Mouse (Mus musculus): ENCODE data around the gene Vav3. TPM values are rescaled to one million over a fixed set of nuclear protein-coding genes. Genes with fewer than 3 reads are reported as not detected.

The Vav3 gene
- polyA plus RNA-seq, 1 experiment from 2014 or later, result 27.7 TPM

- 61% methylated on average over 9 of the region's 9 CpGs for WGBS
- no peak overlapping the region for H3K27ac ChIP-seq (ENCODE audit: low read length)
Measured at GRCm38 (mm10) chr3:109368383-109369289, 28.2 kb downstream of the Vav3 start.

GRCm38 (mm10) chr3:109371576-109371975 lies 31.1 kb downstream of the Vav3 start:
- no peak overlapping the region for H3K27ac ChIP-seq (ENCODE audit: low read length)
- no peaks in the 10 kb centered on the region for H3K27me3 ChIP-seq (ENCODE audit: insufficient read depth, low read length)
- H3K4me2 ChIP-seq (replicated peaks; ENCODE audit: low read depth, low read length), result no peak overlapping the region
- no peak overlapping the region for H3K4me3 ChIP-seq (ENCODE audit: low read length)
- no peaks in the 10 kb centered on the region for H3K36me3 ChIP-seq (ENCODE audit: insufficient read depth, low read length)
- H3K9ac ChIP-seq (replicated peaks; ENCODE audit: low read length), result no peak overlapping the region
- no CpG with 5 or more reads among the region's 1 CpGs for whole genome bisulfite sequencing
- H3K9me3 ChIP-seq (ENCODE audit: low read length), result no peaks in the 10 kb centered on the region
- no peak for ATAC-seq (ENCODE audit: low FRiP score, low TSS enrichment)
- H3K4me1 ChIP-seq (ENCODE audit: insufficient read depth, low read length), result 0 out of 2 replicates have a peak, but pooled peaks cover under 1% of the 10 kb centered on the region

More at GRCm38 (mm10) chr3:109368383-109369289, 28.2 kb downstream of the Vav3 start:
- H3K9me3 ChIP-seq (ENCODE audit: low read length), result no peaks in the 10 kb centered on the region
- no peaks in the 10 kb centered on the region for H3K27me3 ChIP-seq (ENCODE audit: insufficient read depth, low read length)
- ATAC-seq (ENCODE audit: low FRiP score, low TSS enrichment), result no peak
- H3K36me3 ChIP-seq (ENCODE audit: insufficient read depth, low read length), result no peaks in the 10 kb centered on the region
- H3K4me2 ChIP-seq (replicated peaks; ENCODE audit: low read depth, low read length), result no peak overlapping the region
- no peak overlapping the region for H3K4me3 ChIP-seq (ENCODE audit: low read length)
- H3K9ac ChIP-seq (replicated peaks; ENCODE audit: low read length), result no peak overlapping the region
- H3K4me1 ChIP-seq (ENCODE audit: insufficient read depth, low read length), result 0 out of 2 replicates have a peak, but pooled peaks cover 3% of the 10 kb centered on the region

- H3K4me2 ChIP-seq (replicated peaks; ENCODE audit: low read depth, low read length), result no peak overlapping the region
- no peaks in the 10 kb centered on the region for H3K4me1 ChIP-seq (ENCODE audit: insufficient read depth, low read length)
- H3K9me3 ChIP-seq (ENCODE audit: low read length), result no peaks in the 10 kb centered on the region
- no peak overlapping the region for H3K4me3 ChIP-seq (ENCODE audit: low read length)
- 80% methylated on average over 4 of the region's 4 CpGs for WGBS
- H3K9ac ChIP-seq (replicated peaks; ENCODE audit: low read length), result no peak overlapping the region
- no peaks in the 10 kb centered on the region for H3K27me3 ChIP-seq (ENCODE audit: insufficient read depth, low read length)
- H3K36me3 ChIP-seq (ENCODE audit: insufficient read depth, low read length), result no peaks in the 10 kb centered on the region
- H3K27ac ChIP-seq (ENCODE audit: low read length), result no peak overlapping the region
- no peak for ATAC-seq (ENCODE audit: low FRiP score, low TSS enrichment)
Measured at GRCm38 (mm10) chr3:109372678-109373077, 32.2 kb downstream of the Vav3 start.

- H3K27ac ChIP-seq (ENCODE audit: low read length), result no peak overlapping the region
- H3K27me3 ChIP-seq (ENCODE audit: insufficient read depth, low read length), result no peaks in the 10 kb centered on the region
- H3K9me3 ChIP-seq (ENCODE audit: low read length), result no peaks in the 10 kb centered on the region
- no peaks in the 10 kb centered on the region for H3K4me1 ChIP-seq (ENCODE audit: insufficient read depth, low read length)
- no peaks in the 10 kb centered on the region for H3K36me3 ChIP-seq (ENCODE audit: insufficient read depth, low read length)
- 72% methylated on average over 4 of the region's 4 CpGs for WGBS
- no peak overlapping the region for H3K4me3 ChIP-seq (ENCODE audit: low read length)
- no peak overlapping the region for H3K4me2 ChIP-seq (replicated peaks; ENCODE audit: low read depth, low read length)
- H3K9ac ChIP-seq (replicated peaks; ENCODE audit: low read length), result no peak overlapping the region
- no peak for ATAC-seq (ENCODE audit: low FRiP score, low TSS enrichment)
Measured at GRCm38 (mm10) chr3:109378278-109378677, 37.8 kb downstream of the Vav3 start.

- H3K9me3 ChIP-seq (ENCODE audit: low read length), result no peaks in the 10 kb centered on the region
- ATAC-seq (ENCODE audit: low FRiP score, low TSS enrichment), result no peak
- H3K27ac ChIP-seq (ENCODE audit: low read length), result no peak overlapping the region
- 82% methylated on average over 6 of the region's 6 CpGs for WGBS
- H3K4me3 ChIP-seq (ENCODE audit: low read length), result no peak overlapping the region
- no peak overlapping the region for H3K9ac ChIP-seq (replicated peaks; ENCODE audit: low read length)
- H3K27me3 ChIP-seq (ENCODE audit: insufficient read depth, low read length), result no peaks in the 10 kb centered on the region
- H3K36me3 ChIP-seq (ENCODE audit: insufficient read depth, low read length), result no peaks in the 10 kb centered on the region
- no peak overlapping the region for H3K4me2 ChIP-seq (replicated peaks; ENCODE audit: low read depth, low read length)
- H3K4me1 ChIP-seq (ENCODE audit: insufficient read depth, low read length), result no peaks in the 10 kb centered on the region
Measured at GRCm38 (mm10) chr3:109378684-109379083, 38.2 kb downstream of the Vav3 start.

GRCm38 (mm10) chr3:109388730-109389129 lies 48.3 kb downstream of the Vav3 start:
- WGBS, result 85% methylated on average over 10 of the region's 10 CpGs
- Histone ChIP-seq H3K27ac (ENCODE audit: low read length) (no peak overlapping the region), H3K9ac (replicated peaks; ENCODE audit: low read length) (no peak overlapping the region), H3K4me3 (ENCODE audit: low read length) (no peak overlapping the region), H3K36me3 (ENCODE audit: insufficient read depth, low read length) (no peaks in the 10 kb centered on the region), H3K4me2 (replicated peaks; ENCODE audit: low read depth, low read length) (no peak overlapping the region), H3K27me3 (ENCODE audit: insufficient read depth, low read length) (no peaks in the 10 kb centered on the region), H3K9me3 (ENCODE audit: low read length) (no peaks in the 10 kb centered on the region), H3K4me1 (ENCODE audit: insufficient read depth, low read length) (0 out of 2 replicates have a peak, but pooled peaks cover 4% of the 10 kb centered on the region)
- ATAC-seq (ENCODE audit: low FRiP score, low TSS enrichment), result no peak

GRCm38 (mm10) chr3:109401527-109401926 lies 61.1 kb downstream of the Vav3 start:
- Histone ChIP-seq H3K27ac (ENCODE audit: low read length) (no peak overlapping the region), H3K4me3 (ENCODE audit: low read length) (no peak overlapping the region), H3K36me3 (ENCODE audit: insufficient read depth, low read length) (no peaks in the 10 kb centered on the region), H3K9me3 (ENCODE audit: low read length) (no peaks in the 10 kb centered on the region; the same call in 1 of the 2 replicates), H3K27me3 (ENCODE audit: insufficient read depth, low read length) (no peaks in the 10 kb centered on the region), H3K4me1 (ENCODE audit: insufficient read depth, low read length) (no peaks in the 10 kb centered on the region), H3K9ac (replicated peaks; ENCODE audit: low read length) (no peak overlapping the region), H3K4me2 (replicated peaks; ENCODE audit: low read depth, low read length) (no peak overlapping the region)
- ATAC-seq (ENCODE audit: low FRiP score, low TSS enrichment), result no peak
- 84% methylated on average over 5 of the region's 5 CpGs for WGBS

- H3K27ac ChIP-seq (ENCODE audit: low read length), result no peak overlapping the region
- H3K9me3 ChIP-seq (ENCODE audit: low read length), result 0 out of 2 replicates have a peak, but pooled peaks cover 3% of the 10 kb centered on the region
- H3K9ac ChIP-seq (replicated peaks; ENCODE audit: low read length), result no peak overlapping the region
- H3K36me3 ChIP-seq (ENCODE audit: insufficient read depth, low read length), result no peaks in the 10 kb centered on the region
- no peak overlapping the region for H3K4me3 ChIP-seq (ENCODE audit: low read length)
- no peak for ATAC-seq (ENCODE audit: low FRiP score, low TSS enrichment)
- H3K4me1 ChIP-seq (ENCODE audit: insufficient read depth, low read length), result no peaks in the 10 kb centered on the region
- no peak overlapping the region for H3K4me2 ChIP-seq (replicated peaks; ENCODE audit: low read depth, low read length)
- 79% methylated on average over 3 of the region's 3 CpGs for WGBS
- no peaks in the 10 kb centered on the region for H3K27me3 ChIP-seq (ENCODE audit: insufficient read depth, low read length)
Measured at GRCm38 (mm10) chr3:109411294-109411693, 70.8 kb downstream of the Vav3 start.

- Histone ChIP-seq H3K4me1 (ENCODE audit: insufficient read depth, low read length) (no peaks in the 10 kb centered on the region; the same call in 1 of the 2 replicates), H3K27ac (ENCODE audit: low read length) (no peak overlapping the region), H3K36me3 (ENCODE audit: insufficient read depth, low read length) (no peaks in the 10 kb centered on the region), H3K9ac (replicated peaks; ENCODE audit: low read length) (no peak overlapping the region), H3K9me3 (ENCODE audit: low read length) (no peaks in the 10 kb centered on the region), H3K4me3 (ENCODE audit: low read length) (no peak overlapping the region), H3K4me2 (replicated peaks; ENCODE audit: low read depth, low read length) (no peak overlapping the region), H3K27me3 (ENCODE audit: insufficient read depth, low read length) (no peaks in the 10 kb centered on the region)
- no peak for ATAC-seq (ENCODE audit: low FRiP score, low TSS enrichment)
- WGBS, result 65% methylated on average over 3 of the region's 3 CpGs
Measured at GRCm38 (mm10) chr3:109420403-109420802, 80.0 kb downstream of the Vav3 start.

GRCm38 (mm10) chr3:109421019-109421418 lies 80.6 kb downstream of the Vav3 start:
- H3K9ac ChIP-seq (replicated peaks; ENCODE audit: low read length), result no peak overlapping the region
- H3K27me3 ChIP-seq (ENCODE audit: insufficient read depth, low read length), result no peaks in the 10 kb centered on the region
- H3K36me3 ChIP-seq (ENCODE audit: insufficient read depth, low read length), result no peaks in the 10 kb centered on the region
- WGBS, result 37% methylated on average over 3 of the region's 3 CpGs
- no peaks in the 10 kb centered on the region for H3K9me3 ChIP-seq (ENCODE audit: low read length)
- H3K4me2 ChIP-seq (replicated peaks; ENCODE audit: low read depth, low read length), result no peak overlapping the region
- peak; percentile 67; the same call in 1 of the 2 replicates for ATAC-seq (ENCODE audit: low FRiP score, low TSS enrichment)
- H3K4me3 ChIP-seq (ENCODE audit: low read length), result no peak overlapping the region
- no peaks in the 10 kb centered on the region; the same call in 1 of the 2 replicates for H3K4me1 ChIP-seq (ENCODE audit: insufficient read depth, low read length)
- no peak overlapping the region for H3K27ac ChIP-seq (ENCODE audit: low read length)

All from kidney, embryonic 16.5 days (tissue).